Mouse (Mus musculus): ENCODE results near the gene Olfr1441. TPM values are rescaled to one million over a fixed set of nuclear protein-coding genes. Genes with fewer than 3 reads are reported as not detected.

The Olfr1441 gene
- polyA plus RNA-seq (2016; fragmentation: Nextera tagmentation; extraction: Ambion mirVana): not detected in 2 replicates

GRCm38 (mm10) chr19:12417361-12417760 lies at the start of gene Olfr1441:
TSS of gene Olfr1441 (plus strand) at chr19:12417433.
- H3K36me3 ChIP-seq: no peaks in the 10 kb centered on the region
- no peaks in the 10 kb centered on the region for H3K27me3 ChIP-seq (ENCODE audit: low read depth, poor library complexity, severe bottlenecking)
- H3K27ac ChIP-seq (replicated peaks): no peak within 1 kb of the TSS
- H3K9me3 ChIP-seq (replicated peaks): no peaks in the 10 kb centered on the region
- no peaks in the 10 kb centered on the region for H3K4me1 ChIP-seq
- no peak within 1 kb of the TSS for H3K4me3 ChIP-seq
- no peak for DNase-seq (ENCODE audit: low spot score)

GRCm38 (mm10) chr19:12373004-12373403 lies 44.2 kb upstream of the Olfr1441 start:
- no peaks in the 10 kb centered on the region for H3K9me3 ChIP-seq (replicated peaks)
- DNase-seq (ENCODE audit: low spot score): no peak
- H3K27me3 ChIP-seq (ENCODE audit: low read depth, poor library complexity, severe bottlenecking): no peaks in the 10 kb centered on the region
- no peak overlapping the region for H3K4me3 ChIP-seq
- H3K4me1 ChIP-seq: no peaks in the 10 kb centered on the region
- no peaks in the 10 kb centered on the region for H3K36me3 ChIP-seq
- H3K27ac ChIP-seq (replicated peaks): no peak overlapping the region
- WGBS: 83% methylated on average over 3 of the region's 3 CpGs

DNA sequence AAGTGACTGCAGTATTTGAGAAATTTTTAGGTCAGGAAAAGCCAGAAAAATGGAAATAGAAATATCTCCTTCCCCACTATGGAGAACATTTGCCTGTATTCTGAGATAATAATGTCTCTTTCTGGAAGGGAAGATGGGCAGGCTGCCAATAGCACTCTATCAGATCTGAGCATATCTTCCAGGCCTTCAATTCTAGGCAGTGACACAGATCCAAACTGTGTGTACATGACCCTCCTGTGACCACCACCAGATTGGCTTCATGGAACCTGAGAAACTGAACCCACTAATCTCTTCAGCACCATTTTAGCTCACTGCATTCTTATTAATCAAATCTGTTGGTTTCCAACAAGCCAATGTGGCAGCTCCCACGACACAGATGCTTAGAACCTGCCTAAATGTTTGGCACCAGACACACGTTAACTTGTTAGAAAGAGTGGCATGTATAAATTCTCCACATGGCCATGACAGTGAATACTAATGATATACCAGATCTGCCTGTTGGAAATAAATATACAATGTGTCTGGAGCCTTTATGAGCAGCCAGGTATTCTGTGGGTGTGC lies 42.7 kb upstream of the Olfr1441 start:
- Histone ChIP-seq H3K9me3 (replicated peaks) (no peaks in the 10 kb centered on the region), H3K27me3 (ENCODE audit: low read depth, poor library complexity, severe bottlenecking) (no peaks in the 10 kb centered on the region), H3K27ac (replicated peaks) (no peak overlapping the region), H3K4me3 (no peak overlapping the region), H3K36me3 (no peaks in the 10 kb centered on the region), H3K4me1 (no peaks in the 10 kb centered on the region)
- WGBS: 80% methylated on average over 2 of the region's 2 CpGs
- DNase-seq (ENCODE audit: low spot score): no peak

DNA sequence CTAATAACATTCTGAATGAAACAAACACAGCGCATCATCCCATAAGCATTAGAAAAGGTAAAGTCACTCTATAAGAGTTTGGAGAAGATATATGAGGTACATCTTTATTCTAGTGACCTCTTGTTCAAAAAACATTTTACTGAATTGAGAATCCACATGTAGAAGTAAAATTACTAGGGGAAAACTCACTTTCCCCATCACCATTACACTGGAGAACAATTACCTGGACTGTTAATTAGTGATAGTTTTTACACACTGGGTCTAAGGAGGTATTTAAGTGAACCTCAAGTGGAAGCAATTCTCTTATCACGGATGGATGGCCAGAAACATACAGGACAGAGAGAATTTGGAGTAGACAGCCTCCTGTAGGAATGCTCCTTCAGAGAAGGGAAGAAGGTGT lies 30.3 kb upstream of the Olfr1441 start, which contains the start of gene Olfr1440:
Gene Olfr1440, plus strand, starts transcription at position 301 of the 400 bp plus-strand sequence.
- Histone ChIP-seq H3K27ac (replicated peaks) (no peak within 1 kb of the TSS), H3K36me3 (no peaks in the 10 kb centered on the region), H3K9me3 (replicated peaks) (no peaks in the 10 kb centered on the region), H3K4me1 (no peaks in the 10 kb centered on the region), H3K27me3 (ENCODE audit: low read depth, poor library complexity, severe bottlenecking) (no peaks in the 10 kb centered on the region), H3K4me3 (no peak within 1 kb of the TSS)
- DNase-seq (ENCODE audit: low spot score): no peak
- 78% methylated on average over 2 of the region's 2 CpGs for WGBS

DNA sequence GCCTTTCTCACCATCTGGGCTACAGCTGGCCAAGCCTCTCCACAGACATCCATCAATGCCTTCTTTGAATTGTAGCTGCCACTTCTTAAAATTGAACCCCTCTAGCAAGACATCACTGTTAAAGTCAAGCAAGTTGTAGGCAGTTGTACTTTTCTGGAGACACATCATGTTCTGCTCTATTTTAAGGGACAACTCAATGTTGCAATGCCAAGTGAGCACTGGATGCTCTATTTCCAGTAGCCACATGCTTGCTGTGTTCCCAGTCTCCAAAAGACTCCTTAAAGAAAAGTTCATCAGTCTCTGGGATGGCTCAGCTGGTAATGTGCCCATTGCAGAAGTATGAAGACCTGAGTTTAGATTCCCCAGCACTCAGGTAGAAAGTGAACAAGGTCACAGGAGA lies 3.5 kb upstream of the Olfr1441 start:
- Histone ChIP-seq H3K27ac (replicated peaks) (no peak overlapping the region), H3K9me3 (replicated peaks) (no peaks in the 10 kb centered on the region), H3K36me3 (no peaks in the 10 kb centered on the region), H3K4me1 (no peaks in the 10 kb centered on the region), H3K4me3 (no peak overlapping the region), H3K27me3 (ENCODE audit: low read depth, poor library complexity, severe bottlenecking) (no peaks in the 10 kb centered on the region)
- no peak for DNase-seq (ENCODE audit: low spot score)

DNA sequence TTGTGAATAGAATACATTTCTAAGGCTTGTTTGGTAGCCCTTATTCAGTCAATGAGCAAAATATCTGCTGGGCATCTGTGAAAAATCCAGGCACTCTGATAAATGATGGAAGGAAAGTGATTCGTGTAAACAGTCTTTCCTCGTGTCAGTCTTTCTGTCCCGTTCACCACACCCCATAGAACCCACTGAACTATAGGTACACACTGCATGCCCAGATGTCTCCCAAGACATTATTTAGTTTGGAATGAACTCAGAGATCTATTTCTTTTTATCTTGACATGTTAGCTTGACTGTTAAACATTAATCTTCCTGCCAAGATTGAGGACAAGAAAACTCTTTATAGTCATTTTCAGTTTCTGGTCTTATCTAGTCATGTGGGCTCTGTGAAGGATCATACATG lies 1.1 kb downstream of the Olfr1441 start:
- Histone ChIP-seq H3K36me3 (no peaks in the 10 kb centered on the region), H3K27ac (replicated peaks) (no peak overlapping the region), H3K27me3 (ENCODE audit: low read depth, poor library complexity, severe bottlenecking) (no peaks in the 10 kb centered on the region), H3K9me3 (replicated peaks) (no peaks in the 10 kb centered on the region), H3K4me3 (no peak overlapping the region), H3K4me1 (no peaks in the 10 kb centered on the region)
- no peak for DNase-seq (ENCODE audit: low spot score)
- WGBS: 80% methylated on average over 3 of the region's 3 CpGs

- Histone ChIP-seq H3K27me3 (ENCODE audit: low read depth, poor library complexity, severe bottlenecking) (no peaks in the 10 kb centered on the region), H3K36me3 (no peaks in the 10 kb centered on the region), H3K9me3 (replicated peaks) (no peaks in the 10 kb centered on the region), H3K4me1 (no peaks in the 10 kb centered on the region), H3K27ac (replicated peaks) (no peak overlapping the region), H3K4me3 (no peak overlapping the region)
- DNase-seq (ENCODE audit: low spot score): no peak
- WGBS: 86% methylated on average over 6 of the region's 6 CpGs
Measured at GRCm38 (mm10) chr19:12420555-12420954, 3.3 kb downstream of the Olfr1441 start.

- H3K4me1 ChIP-seq: no peaks in the 10 kb centered on the region
- H3K4me3 ChIP-seq: no peak overlapping the region
- H3K27ac ChIP-seq (replicated peaks): no peak overlapping the region
- 60% methylated on average over 1 of the region's 1 CpGs for WGBS
- no peak for DNase-seq (ENCODE audit: low spot score)
- H3K36me3 ChIP-seq: no peaks in the 10 kb centered on the region
- no peaks in the 10 kb centered on the region for H3K9me3 ChIP-seq (replicated peaks)
- no peaks in the 10 kb centered on the region for H3K27me3 ChIP-seq (ENCODE audit: low read depth, poor library complexity, severe bottlenecking)
Measured at GRCm38 (mm10) chr19:12421680-12422079, 4.4 kb downstream of the Olfr1441 start.

DNA sequence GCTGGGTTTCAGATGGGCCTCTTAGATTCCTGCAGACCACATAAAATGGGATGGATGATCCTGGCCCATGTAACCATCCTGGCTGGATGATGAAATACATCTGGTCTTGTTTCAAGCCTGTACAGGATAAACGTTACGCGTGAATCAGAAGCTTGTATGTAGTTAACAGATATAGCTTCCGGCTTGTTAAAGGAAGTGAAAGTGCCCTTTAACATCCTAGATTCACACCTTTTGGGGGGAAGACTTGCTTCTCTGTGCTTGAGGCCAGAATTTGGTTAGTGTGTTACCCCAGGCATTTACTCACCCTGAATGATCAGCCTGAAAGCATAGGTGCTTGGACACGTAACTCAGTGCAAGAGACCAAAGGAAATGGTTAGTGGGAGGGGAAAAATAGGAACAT lies 9.9 kb downstream of the Olfr1441 start:
- Histone ChIP-seq H3K4me1 (no peaks in the 10 kb centered on the region), H3K4me3 (no peak overlapping the region), H3K27ac (replicated peaks) (no peak overlapping the region), H3K9me3 (replicated peaks) (no peaks in the 10 kb centered on the region), H3K36me3 (no peaks in the 10 kb centered on the region), H3K27me3 (ENCODE audit: low read depth, poor library complexity, severe bottlenecking) (no peaks in the 10 kb centered on the region)
- 96% methylated on average over 5 of the region's 5 CpGs for WGBS
- DNase-seq (ENCODE audit: low spot score): no peak

DNA sequence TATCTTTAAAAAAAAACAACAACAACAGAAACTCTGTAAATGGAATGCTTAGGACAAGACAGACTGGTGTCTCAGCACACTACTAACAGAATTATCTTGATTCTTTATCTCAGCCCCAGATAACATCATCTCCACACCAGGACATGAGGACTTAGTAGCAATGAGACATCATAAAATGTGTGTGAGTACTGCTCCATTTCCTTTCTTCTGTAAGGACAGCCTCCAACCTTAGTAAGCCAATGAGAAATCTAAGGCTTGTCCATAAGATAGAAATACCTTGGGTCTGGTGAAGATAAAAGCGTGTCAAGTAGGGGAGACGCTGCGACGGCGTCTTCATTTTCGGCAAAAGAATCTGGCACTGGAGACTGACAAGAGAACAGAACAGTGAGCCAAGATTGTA lies 10.4 kb downstream of the Olfr1441 start, which contains the start of gene Pfpl:
Gene Pfpl, plus strand, starts transcription at position 301 of the 400 bp plus-strand sequence.
- H3K27ac ChIP-seq (replicated peaks): no peak within 1 kb of the TSS
- no peaks in the 10 kb centered on the region for H3K9me3 ChIP-seq (replicated peaks)
- no peaks in the 10 kb centered on the region for H3K27me3 ChIP-seq (ENCODE audit: low read depth, poor library complexity, severe bottlenecking)
- DNase-seq (ENCODE audit: low spot score): no peak
- H3K36me3 ChIP-seq: no peaks in the 10 kb centered on the region
- H3K4me3 ChIP-seq: no peak within 1 kb of the TSS
- no peaks in the 10 kb centered on the region for H3K4me1 ChIP-seq
- WGBS: 96% methylated on average over 6 of the region's 6 CpGs

DNA sequence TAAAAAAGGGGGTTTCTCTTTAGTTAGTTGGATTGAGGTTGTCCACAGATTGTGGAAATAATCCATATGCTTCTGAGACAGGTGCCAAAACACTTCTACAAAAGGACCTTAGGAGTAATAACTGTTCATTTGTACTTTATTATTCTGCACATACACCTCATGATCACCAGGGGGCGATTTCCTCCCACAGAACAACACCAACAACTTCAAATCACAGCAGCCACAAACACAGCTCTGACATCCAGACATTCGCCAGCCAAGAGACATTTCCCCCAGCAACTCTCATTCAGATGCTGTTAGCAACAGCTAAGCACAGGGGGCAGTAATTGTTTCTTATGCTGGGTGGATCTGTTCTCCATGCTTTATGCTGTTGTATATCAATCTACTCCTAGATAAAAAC lies 15.8 kb downstream of the Olfr1441 start:
- Histone ChIP-seq H3K9me3 (replicated peaks) (no peaks in the 10 kb centered on the region), H3K4me1 (no peaks in the 10 kb centered on the region), H3K27ac (replicated peaks) (no peak overlapping the region), H3K36me3 (no peaks in the 10 kb centered on the region), H3K4me3 (no peak overlapping the region), H3K27me3 (ENCODE audit: low read depth, poor library complexity, severe bottlenecking) (no peaks in the 10 kb centered on the region)
- 15% methylated on average over 2 of the region's 2 CpGs for WGBS
- peak; percentile 31 for DNase-seq (ENCODE audit: low spot score)

DNA sequence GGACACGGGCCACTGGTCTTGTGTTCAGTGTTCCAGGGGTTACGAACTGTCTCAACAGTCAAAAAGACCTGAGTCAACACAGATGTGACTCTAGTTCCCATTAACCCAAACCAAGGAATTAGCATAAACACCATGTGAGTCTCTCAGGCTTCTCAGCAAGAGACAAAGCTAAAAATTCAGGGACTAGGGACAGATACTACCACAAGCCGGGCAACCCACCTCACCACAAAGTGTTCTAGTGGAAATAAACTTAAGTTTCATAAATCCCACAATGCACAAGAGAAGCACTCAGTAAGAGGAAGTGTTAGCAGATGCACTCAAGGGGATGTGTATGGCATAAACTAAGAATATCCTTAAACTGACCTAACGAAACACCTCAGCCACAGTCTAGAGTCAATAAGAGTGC lies 17.8 kb downstream of the Olfr1441 start:
- 88% methylated on average over 4 of the region's 4 CpGs for WGBS
- Histone ChIP-seq H3K27me3 (ENCODE audit: low read depth, poor library complexity, severe bottlenecking) (no peaks in the 10 kb centered on the region), H3K4me1 (no peaks in the 10 kb centered on the region), H3K9me3 (replicated peaks) (no peaks in the 10 kb centered on the region), H3K36me3 (no peaks in the 10 kb centered on the region), H3K27ac (replicated peaks) (no peak overlapping the region), H3K4me3 (no peak overlapping the region)
- DNase-seq (ENCODE audit: low spot score): no peak

GRCm38 (mm10) chr19:12435750-12436524 lies 18.7 kb downstream of the Olfr1441 start:
- Histone ChIP-seq H3K4me3 (no peak overlapping the region), H3K4me1 (0 out of 2 replicates have a peak, but pooled peaks cover 4% of the 10 kb centered on the region), H3K36me3 (no peaks in the 10 kb centered on the region), H3K9me3 (replicated peaks) (no peaks in the 10 kb centered on the region), H3K27me3 (ENCODE audit: low read depth, poor library complexity, severe bottlenecking) (no peaks in the 10 kb centered on the region), H3K27ac (replicated peaks) (no peak overlapping the region)
- 85% methylated on average over 4 of the region's 4 CpGs for WGBS
- DNase-seq (ENCODE audit: low spot score): no peak

Data from midbrain, embryonic 10.5 days (tissue).